Mouse (Mus musculus): Measurements from ENCODE around the gene Ralgps1.

GRCm38 (mm10) chr2:33288837-33289236 lies 82.4 kb downstream of the Ralgps1 start:
- no peak for TF ChIP-seq POLR2A (IDR thresholded peaks at IDR 0.05; ENCODE audit: control insufficient read depth, extremely low read depth, insufficient read depth, low read length, poor library complexity)
- no peak for TF ChIP-seq CTCF (IDR thresholded peaks at IDR 0.05; ENCODE audit: borderline replicate concordance, control insufficient read depth, extremely low read depth, insufficient read depth, low read length, poor library complexity)

Measured in thymus, adult 2 months (tissue).